Mouse (Mus musculus) ovary, postnatal 10 days (tissue): ENCODE measurements at regions not wholly inside any gene's neighbourhood (a gene's known extent, or its start where the extent isn't known, plus 50 kb on each side); places are given as distances from the start of the nearest gene placed in this dataset.
"Not testable (repeated sequence)": the region's sequence is repeated elsewhere in the genome, so short reads cannot be mapped to it uniquely, and the experiment has no call there.

ENCODE experiments used
- DNase-seq: peaks from one replicate; pipeline ENCODE4 v3.0.0; 2022; ENCODE audit warnings: low spot score

DNA sequence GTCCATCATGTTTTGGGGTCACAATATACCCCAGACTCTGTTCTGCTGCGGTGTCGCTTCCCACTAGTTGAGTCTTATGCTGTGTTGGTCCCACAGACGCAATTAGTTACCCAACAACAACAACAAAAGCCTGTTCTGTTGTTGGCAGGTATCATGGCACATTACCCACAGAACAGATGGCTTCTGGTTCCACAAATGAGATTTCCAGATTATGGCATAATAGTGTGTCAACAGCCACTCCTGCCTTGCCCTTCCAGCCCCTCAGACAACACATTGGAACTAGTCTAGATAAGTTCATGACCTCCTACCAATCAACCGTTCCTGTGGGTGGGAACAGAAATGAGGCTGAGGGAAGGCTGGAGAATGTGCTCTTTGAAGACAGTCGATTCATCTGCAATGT, 351.5 kb downstream of the Fut8 start:
- DNase-seq: no peak

DNA sequence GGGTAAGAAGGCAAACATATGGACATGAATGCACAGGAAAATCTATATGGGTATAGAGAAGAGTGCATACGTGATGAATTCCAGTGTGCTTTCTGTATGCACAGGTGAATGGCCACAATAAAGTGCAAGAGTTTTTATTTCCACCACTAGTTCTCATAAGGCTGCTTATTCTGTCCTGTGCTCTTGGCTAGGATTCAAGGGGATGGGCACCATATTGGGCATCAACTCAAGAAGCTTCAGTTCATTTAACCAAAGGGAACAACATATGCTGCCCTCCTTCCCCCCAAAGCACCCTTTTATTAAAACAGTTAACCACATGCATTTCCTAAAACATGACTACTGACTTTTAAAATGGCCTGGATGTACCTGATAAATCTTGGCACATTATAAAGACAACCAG, 356.2 kb downstream of the Fut8 start:
- no peak for DNase-seq

DNA sequence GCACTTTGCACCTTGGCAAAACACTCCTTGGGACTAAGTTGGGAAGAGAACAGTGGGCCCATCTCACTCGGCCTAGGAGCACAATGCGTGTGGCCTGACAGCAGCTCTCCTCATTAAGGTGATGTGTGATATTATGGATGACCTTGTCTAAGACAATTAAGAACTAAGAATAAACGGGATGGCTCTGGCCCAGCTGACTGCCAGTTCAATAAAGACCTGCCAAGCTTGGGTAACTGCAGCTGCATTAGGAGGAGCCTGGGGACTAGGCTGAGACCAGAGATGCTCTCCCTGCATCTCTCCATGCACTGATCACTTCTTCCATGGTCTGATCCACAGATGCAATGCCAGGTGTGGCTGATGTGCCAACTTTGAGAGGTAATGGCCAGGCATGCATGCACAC, 356.7 kb downstream of the Fut8 start:
- no peak for DNase-seq

GRCm38 (mm10) chr12:77595821-77596220, 357.9 kb downstream of the Fut8 start:
- DNase-seq: no peak

DNA sequence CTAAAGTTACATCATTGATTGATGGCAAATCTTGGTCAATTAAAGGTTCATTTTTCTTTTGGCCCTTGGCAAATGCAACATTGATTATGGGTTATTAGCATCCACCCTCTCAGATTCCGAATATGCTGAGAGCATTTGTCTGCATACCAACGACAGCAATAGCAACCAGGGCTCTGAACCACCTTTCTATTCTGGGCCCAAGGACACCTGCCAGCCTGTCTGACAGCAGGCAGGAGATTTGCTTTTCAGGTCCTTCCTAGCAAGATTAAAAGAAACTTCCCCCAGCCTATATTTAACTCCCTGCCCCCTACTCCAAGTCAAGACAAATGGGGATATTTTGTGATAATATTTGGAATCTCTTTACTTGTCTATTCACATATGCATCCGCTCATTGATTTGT, 358.8 kb downstream of the Fut8 start:
- DNase-seq: no peak

- no peak for DNase-seq
These were observed 359.9 kb downstream of the Fut8 start for GRCm38 (mm10) chr12:77597627-77598333.

GRCm38 (mm10) chr12:77598334-77598715, 360.4 kb downstream of the Fut8 start:
- DNase-seq: no peak

DNA sequence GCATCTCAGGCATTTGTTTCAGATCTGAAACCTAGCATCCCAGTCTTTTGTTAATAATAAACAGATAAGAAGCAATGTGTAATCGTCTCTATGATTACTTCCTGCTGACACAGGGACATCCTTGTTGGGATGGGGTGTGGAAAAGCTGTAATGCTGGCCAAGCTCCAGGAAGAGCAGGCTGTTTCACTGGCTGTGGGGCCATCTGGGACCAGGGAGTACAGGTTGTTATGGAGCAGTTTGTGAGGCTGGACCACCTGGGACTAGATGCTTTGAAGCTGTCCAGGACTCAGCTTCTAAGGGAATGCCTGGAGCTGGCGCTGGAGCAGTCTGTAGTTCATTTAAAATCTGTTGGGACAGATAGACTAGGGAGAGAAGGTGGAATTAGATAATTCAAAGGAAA, 361.5 kb downstream of the Fut8 start:
- DNase-seq: no peak

GRCm38 (mm10) chr12:77603832-77604501, 366.0 kb downstream of the Fut8 start:
- no peak for DNase-seq

GRCm38 (mm10) chr12:77617552-77617951, 379.6 kb downstream of the Fut8 start:
- no peak for DNase-seq

- no peak for DNase-seq
These were observed 384.3 kb downstream of the Fut8 start for GRCm38 (mm10) chr12:77622243-77622642.

- DNase-seq: not testable (repeated sequence)
These were observed 386.4 kb downstream of the Fut8 start for GRCm38 (mm10) chr12:77624323-77624722.

- no peak for DNase-seq
These were observed 390.5 kb downstream of the Fut8 start for GRCm38 (mm10) chr12:77628358-77628850.

DNA sequence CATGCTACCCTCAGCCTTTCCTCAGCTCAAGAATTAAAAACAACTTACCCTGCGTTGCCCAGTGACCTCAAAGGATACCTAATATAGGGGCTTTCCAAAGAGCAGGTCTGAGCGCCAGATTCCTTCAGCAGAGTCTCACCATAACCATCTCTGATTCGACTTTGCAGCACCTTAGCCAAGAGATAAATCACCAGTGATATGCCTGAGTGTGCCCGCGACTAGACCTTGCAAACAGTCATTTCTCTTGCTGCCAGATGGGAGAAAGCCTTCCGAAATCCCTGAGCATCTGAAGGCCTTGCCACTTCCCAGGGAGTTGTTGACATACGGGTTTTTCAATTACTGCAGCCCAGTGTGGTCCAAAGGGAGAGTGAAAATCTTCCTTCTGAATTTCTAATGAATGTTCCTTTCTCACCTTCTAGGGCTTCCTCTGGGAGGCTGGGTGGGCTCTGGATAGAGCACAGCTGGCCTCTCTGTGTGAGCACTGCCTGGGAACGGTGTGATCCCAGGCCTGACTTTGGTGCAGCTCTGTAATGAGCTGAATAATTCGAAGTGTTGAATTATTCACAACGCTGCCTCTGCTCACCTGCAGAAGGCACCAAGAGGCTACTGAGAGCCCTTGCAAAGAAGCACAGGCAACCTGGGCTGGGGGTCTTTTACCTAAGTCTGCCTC, 396.2 kb downstream of the Fut8 start:
- no peak for DNase-seq

DNA sequence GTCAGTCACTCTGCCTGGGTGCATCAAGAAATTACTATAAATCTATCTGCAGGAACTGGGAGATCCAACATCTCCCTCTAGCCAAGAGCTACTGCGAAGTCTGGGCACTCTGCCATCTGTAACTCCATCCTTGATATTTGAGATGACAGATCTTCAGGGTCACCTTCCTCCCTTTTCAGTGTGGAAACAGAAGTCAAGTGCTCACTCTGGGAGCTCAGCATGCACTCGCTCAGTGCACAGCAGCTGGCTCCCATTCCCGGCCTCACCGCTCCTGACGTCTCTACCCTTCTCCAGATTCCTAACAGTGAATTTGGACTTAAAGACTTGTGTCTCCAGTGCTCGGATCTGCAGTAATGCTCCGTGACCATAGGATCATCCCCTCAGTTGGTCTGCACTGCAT, 400.3 kb downstream of the Fut8 start:
- DNase-seq: no peak

DNA sequence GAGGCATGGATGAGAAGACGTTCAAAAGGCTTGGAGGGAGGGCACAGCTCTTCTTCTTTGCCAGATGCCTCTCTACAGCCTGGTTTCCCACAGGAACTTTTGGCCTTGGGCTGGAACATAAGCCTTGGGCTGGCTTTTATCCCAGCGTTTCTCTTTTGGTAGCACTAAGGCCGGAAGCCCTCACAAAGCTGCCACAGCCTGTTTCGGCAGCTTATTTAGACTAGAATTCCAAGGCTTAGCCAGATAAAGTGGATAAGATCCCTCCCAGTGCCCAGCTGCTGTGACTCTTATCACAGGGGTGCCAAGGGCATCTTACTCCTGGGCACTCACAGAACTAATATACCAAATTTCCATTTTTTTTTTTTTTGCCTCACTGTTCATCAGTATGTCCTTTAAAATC, 404.4 kb downstream of the Fut8 start:
- no peak for DNase-seq

GRCm38 (mm10) chr12:77647841-77648240, 409.9 kb downstream of the Fut8 start:
- no peak for DNase-seq

DNA sequence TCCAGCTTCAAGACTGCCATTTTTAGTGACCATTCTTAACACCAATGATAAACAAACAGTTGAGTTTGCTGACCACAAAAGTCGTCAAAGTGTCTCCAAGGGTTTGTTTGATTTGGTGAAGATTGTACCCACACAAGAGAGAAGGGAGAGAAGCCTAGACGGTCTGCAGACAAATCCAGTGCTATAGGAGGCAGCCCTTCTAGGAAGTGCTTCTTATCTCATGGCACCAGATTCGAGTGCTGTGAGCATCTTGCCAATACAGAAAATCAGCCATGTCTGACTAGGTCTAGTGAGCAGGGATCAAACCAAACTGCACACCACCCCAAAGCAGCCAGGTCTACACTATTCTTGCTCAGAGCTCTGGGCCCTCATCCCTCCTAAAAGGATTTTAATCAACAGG, 416.4 kb downstream of the Fut8 start:
- no peak for DNase-seq

- DNase-seq: no peak
These were observed 419.1 kb downstream of the Fut8 start for GRCm38 (mm10) chr12:77657060-77657459.

DNA sequence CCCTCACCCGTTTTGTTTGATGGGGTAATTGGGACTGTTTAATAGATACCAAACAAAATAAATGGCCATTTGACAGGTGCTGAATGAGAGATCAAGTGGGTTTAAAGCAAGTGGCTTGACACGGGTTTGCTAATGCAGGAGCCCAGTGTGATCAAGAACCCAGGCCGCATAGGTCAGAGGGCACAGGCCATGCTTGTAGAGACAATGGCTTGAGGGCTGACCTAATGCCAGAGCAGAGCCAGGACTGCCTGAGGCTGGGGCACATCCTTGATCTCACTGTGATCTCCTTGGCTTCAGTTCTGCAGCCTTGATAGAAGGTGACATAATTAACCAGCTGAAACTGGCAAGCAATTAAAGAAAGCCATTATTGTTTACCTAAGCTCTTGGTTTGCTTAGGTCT, 420.0 kb downstream of the Fut8 start:
- DNase-seq: no peak

DNA sequence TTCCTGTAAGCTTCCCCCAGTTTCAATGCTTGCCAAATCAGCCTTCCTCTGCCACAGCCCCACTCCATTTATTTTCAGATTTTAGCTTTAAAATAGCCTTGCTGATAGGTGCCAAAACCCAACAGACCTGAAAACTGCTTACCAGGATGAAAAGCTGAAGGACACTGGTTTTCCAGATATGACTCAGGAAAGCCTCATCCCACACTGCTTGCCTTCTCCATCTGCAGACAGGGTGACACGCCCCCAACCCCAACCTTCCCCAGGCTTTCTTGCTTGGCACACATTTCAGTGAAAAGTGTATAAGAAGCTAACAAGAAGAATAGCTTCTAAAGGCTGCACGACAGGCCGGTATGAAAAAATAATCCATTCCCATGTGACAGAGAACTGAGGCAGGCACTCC, 425.3 kb downstream of the Fut8 start:
- no peak for DNase-seq

DNA sequence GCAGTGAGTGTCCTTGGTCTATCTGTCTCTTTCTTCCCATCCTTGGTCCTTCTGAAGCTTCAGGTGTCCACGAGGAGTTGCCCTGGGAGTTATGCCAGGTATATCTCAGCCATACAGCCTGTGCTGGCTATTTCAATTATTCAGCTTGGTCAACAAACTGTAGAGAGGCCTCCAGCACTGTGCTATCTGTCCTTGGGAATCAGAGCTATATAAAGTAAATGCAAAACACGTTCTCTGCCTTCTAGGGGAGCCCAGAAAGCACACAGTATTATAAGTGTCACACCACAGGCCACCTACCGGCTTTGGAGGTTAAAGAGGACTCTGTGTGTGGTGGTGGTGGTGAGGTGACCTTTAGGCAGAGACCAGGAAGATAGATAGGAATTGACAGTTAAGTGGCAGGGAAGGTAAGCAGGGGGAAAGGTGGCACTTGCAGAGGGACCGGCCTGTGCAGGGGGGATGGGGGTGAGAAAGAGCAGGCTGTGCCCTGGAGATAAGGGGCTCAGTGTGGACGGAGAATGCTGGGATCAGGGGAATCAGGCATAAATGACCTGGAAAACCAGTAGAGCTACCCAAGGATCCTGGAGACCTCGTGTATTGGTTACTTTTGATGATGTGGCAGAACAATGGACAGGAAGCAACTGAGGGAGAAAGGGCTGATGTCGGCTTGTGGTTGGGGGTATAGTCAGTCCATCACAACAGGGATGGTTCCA, 425.9 kb downstream of the Fut8 start:
- DNase-seq: no peak

DNA sequence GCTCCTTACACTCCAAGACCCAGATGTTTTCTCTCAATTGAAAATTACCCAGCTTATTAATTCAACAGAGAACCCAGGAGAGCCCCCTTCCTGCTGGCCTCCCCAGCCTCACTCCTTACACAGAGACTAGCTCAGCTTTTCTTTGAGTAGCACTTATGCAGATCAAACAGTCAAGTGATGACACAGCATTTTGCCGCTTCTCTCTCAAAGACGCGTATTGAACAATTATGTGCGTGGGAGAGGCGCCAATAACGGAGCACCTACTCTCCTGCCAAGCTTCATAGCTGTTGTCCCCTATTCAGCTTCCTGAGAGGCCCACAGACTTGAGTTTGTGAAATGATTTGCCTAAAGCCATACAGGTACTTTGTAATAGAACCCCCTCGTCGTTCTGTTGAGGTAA, 428.5 kb downstream of the Fut8 start:
- no peak for DNase-seq
